Mouse (Mus musculus) forebrain, embryonic 14.5 days (tissue): ENCODE measurements around the gene Mrpl11. TPM values are rescaled to one million over a fixed set of nuclear protein-coding genes. Genes with fewer than 3 reads are reported as not detected.

ENCODE experiments used
- ATAC-seq: fragments of 200-750 bp; cut with Nextera tagmentation; 2 replicates; pipeline ENCODE4 v1.8.0; 2017; ENCODE audit warnings: mild to moderate bottlenecking, moderate library complexity
- DNase-seq: peaks from one replicate; pipeline ENCODE4 v3.0.0-alpha.2; 2015; ENCODE audit warnings: low spot score
- H3K27ac ChIP-seq: fragments of 300-500 bp; sonication (generic); 2 replicates; pipeline ENCODE4 v1.5.1; 2014; ENCODE audit warnings: low read depth, mild to moderate bottlenecking, control low read depth, low read length, moderate library complexity
- H3K27me3 ChIP-seq: fragments of 300-500 bp; sonication (generic); replicated peaks from 2 replicates; pipeline ENCODE4 v1.6.1; 2014; ENCODE audit warnings: low read length, control low read depth, mixed read lengths; ENCODE audit not compliant: control insufficient read depth, insufficient read depth
- H3K36me3 ChIP-seq: fragments of 300-500 bp; sonication (generic); 2 replicates; pipeline ENCODE4 v1.6.1; 2014; ENCODE audit warnings: low read length, control low read depth; ENCODE audit not compliant: control insufficient read depth, insufficient read depth
- H3K4me1 ChIP-seq: fragments of 300-500 bp; sonication (generic); 2 replicates; pipeline ENCODE4 v1.6.1; 2014; ENCODE audit warnings: antibody characterized with exemption, low read length, control low read depth; ENCODE audit not compliant: control insufficient read depth, insufficient read depth
- H3K4me2 ChIP-seq: fragments of 300-500 bp; sonication (generic); 2 replicates; pipeline ENCODE4 v1.6.1; 2014; ENCODE audit warnings: mild to moderate bottlenecking, control low read depth, low read length
- H3K4me3 ChIP-seq: fragments of 300-500 bp; sonication (generic); 2 replicates; pipeline ENCODE4 v1.5.1; 2014; ENCODE audit warnings: low read depth, low read length, control low read depth
- H3K9ac ChIP-seq: fragments of 300-500 bp; sonication (generic); 2 replicates; pipeline ENCODE4 v1.6.1; 2014; ENCODE audit warnings: mild to moderate bottlenecking, low read length, control low read depth, moderate library complexity
- H3K9me3 ChIP-seq: fragments of 300-500 bp; sonication (generic); replicated peaks from 2 replicates; pipeline ENCODE4 v1.6.1; 2016; ENCODE audit warnings: low read length, control low read depth, mixed read lengths; ENCODE audit not compliant: control insufficient read depth
- WGBS: fragments of 180-500 bp; shearing (Covaris S2); extraction: QIAGEN DNeasy Blood & Tissue Kit; methylation state at CpG from one replicate; pipeline ENCODE4 v1.1.7; 2014; 5-methylcytosine and 5-hydroxymethylcytosine counted together
- polyA plus RNA-seq: library from polyadenylated mRNA; unstranded; fragments of >200 nt; fragmentation: Nextera tagmentation; extraction: Ambion mirVana; gene quantifications from 2 replicates; pipeline ENCODE4 v1.2.1, GENCODE M21; 2014

Gene Mrpl11
- polyA plus RNA-seq, 1 experiment from 2014 or later, result 148 TPM

GRCm38 (mm10) chr19:4989434-4990255, 27.7 kb downstream of the Mrpl11 start:
- peak overlapping the region; percentile 59 for H3K4me2 ChIP-seq
- no peak overlapping the region for H3K27ac ChIP-seq
- peak overlapping the region; percentile 54 for H3K9ac ChIP-seq
- H3K4me1 ChIP-seq, result peaks cover 4% of the 10 kb centered on the region
- H3K4me3 ChIP-seq, result peak overlapping the region; percentile 32
- H3K9me3 ChIP-seq, result no peaks in the 10 kb centered on the region
- H3K27me3 ChIP-seq, result peaks cover 21% of the 10 kb centered on the region
- H3K36me3 ChIP-seq, result no peaks in the 10 kb centered on the region
- ATAC-seq (peak; percentile 77), DNase-seq (peak; percentile 85)
- 14% methylated on average over 42 of the region's 47 CpGs for WGBS

DNA sequence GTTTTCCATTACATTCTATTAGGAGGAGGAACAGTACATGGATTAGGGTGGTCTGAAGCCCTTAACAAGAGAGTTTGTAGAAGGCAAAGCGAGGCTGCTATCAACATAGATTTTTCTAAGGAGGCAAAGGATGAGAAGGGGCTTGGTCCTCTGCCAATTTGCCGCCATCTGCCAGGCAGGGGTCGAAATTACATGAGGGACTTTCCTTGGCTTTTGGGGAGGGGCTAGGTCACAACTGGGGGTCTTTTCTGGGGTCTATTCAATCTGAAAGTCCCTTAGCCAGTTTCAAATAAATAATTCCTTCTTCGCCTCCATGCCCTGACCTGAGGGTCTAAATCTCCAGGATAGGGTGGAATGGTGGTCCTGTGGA, 28.3 kb downstream of the Mrpl11 start, which contains the start of gene Npas4:
Npas4 (minus strand) TSS at position 61 of the 370 bp plus-strand sequence.
- H3K27ac ChIP-seq, result no peak within 1 kb of the TSS
- peak within 1 kb of the TSS; percentile 59 for H3K4me2 ChIP-seq
- peak within 1 kb of the TSS; percentile 32 for H3K4me3 ChIP-seq
- WGBS, result 16% methylated on average over 4 of the region's 4 CpGs
- H3K27me3 ChIP-seq, result peaks cover 20% of the 10 kb centered on the region
- no peaks in the 10 kb centered on the region for H3K36me3 ChIP-seq
- peaks cover 4% of the 10 kb centered on the region for H3K4me1 ChIP-seq
- H3K9me3 ChIP-seq, result no peaks in the 10 kb centered on the region
- DNase-seq, result no peak
- ATAC-seq, result 0 out of 2 replicates have a peak, but pooled peaks have one; percentile 4
- peak within 1 kb of the TSS; percentile 54 for H3K9ac ChIP-seq

- peak; percentile 55 for ATAC-seq
- peaks cover 16% of the 10 kb centered on the region for H3K27me3 ChIP-seq
Observed at GRCm38 (mm10) chr19:4990716-4991115, 28.8 kb downstream of the Mrpl11 start.

GRCm38 (mm10) chr19:4992371-4992770, 30.4 kb downstream of the Mrpl11 start:
- Histone ChIP-seq H3K4me1 (peaks cover 4% of the 10 kb centered on the region), H3K9ac (no peak overlapping the region), H3K27me3 (peaks cover 14% of the 10 kb centered on the region), H3K4me3 (no peak overlapping the region), H3K9me3 (no peaks in the 10 kb centered on the region), H3K4me2 (no peak overlapping the region), H3K36me3 (no peaks in the 10 kb centered on the region), H3K27ac (no peak overlapping the region)
- ATAC-seq (no peak), DNase-seq (no peak)
- WGBS, result 22% methylated on average over 8 of the region's 8 CpGs

More at GRCm38 (mm10) chr19:4990716-4991115, 28.8 kb downstream of the Mrpl11 start:
- no peaks in the 10 kb centered on the region for H3K9me3 ChIP-seq
- H3K4me1 ChIP-seq, result peaks cover 4% of the 10 kb centered on the region
- H3K36me3 ChIP-seq, result no peaks in the 10 kb centered on the region
- peak overlapping the region; percentile 32 for H3K4me3 ChIP-seq
- DNase-seq, result peak; percentile 53
- peak overlapping the region; percentile 59 for H3K4me2 ChIP-seq
- peak overlapping the region; percentile 29 for H3K9ac ChIP-seq
- 1% methylated on average over 22 of the region's 22 CpGs for WGBS
- H3K27ac ChIP-seq, result no peak overlapping the region

- H3K27me3 ChIP-seq, result peaks cover 14% of the 10 kb centered on the region
- no peak overlapping the region for H3K9ac ChIP-seq
- peak; percentile 53 for DNase-seq
- no peak overlapping the region for H3K4me2 ChIP-seq
- no peaks in the 10 kb centered on the region for H3K9me3 ChIP-seq
- no peak overlapping the region for H3K4me3 ChIP-seq
- no peak for ATAC-seq
- peaks cover 4% of the 10 kb centered on the region for H3K4me1 ChIP-seq
- WGBS, result 6% methylated on average over 9 of the region's 9 CpGs
- H3K36me3 ChIP-seq, result no peaks in the 10 kb centered on the region
- H3K27ac ChIP-seq, result no peak overlapping the region
Observed at GRCm38 (mm10) chr19:4992904-4993303, 31.0 kb downstream of the Mrpl11 start.

- DNase-seq, result peak; percentile 67
- no peak overlapping the region for H3K27ac ChIP-seq
- no peak overlapping the region for H3K4me2 ChIP-seq
- H3K9ac ChIP-seq, result no peak overlapping the region
- no peak overlapping the region for H3K4me3 ChIP-seq
- no peaks in the 10 kb centered on the region for H3K9me3 ChIP-seq
- WGBS, result 59% methylated on average over 5 of the region's 5 CpGs
- H3K4me1 ChIP-seq, result peaks cover 1% of the 10 kb centered on the region
- no peaks in the 10 kb centered on the region for H3K36me3 ChIP-seq
- H3K27me3 ChIP-seq, result peaks cover 14% of the 10 kb centered on the region
- ATAC-seq, result no peak
Observed at GRCm38 (mm10) chr19:4994043-4994442, 32.1 kb downstream of the Mrpl11 start.

DNA sequence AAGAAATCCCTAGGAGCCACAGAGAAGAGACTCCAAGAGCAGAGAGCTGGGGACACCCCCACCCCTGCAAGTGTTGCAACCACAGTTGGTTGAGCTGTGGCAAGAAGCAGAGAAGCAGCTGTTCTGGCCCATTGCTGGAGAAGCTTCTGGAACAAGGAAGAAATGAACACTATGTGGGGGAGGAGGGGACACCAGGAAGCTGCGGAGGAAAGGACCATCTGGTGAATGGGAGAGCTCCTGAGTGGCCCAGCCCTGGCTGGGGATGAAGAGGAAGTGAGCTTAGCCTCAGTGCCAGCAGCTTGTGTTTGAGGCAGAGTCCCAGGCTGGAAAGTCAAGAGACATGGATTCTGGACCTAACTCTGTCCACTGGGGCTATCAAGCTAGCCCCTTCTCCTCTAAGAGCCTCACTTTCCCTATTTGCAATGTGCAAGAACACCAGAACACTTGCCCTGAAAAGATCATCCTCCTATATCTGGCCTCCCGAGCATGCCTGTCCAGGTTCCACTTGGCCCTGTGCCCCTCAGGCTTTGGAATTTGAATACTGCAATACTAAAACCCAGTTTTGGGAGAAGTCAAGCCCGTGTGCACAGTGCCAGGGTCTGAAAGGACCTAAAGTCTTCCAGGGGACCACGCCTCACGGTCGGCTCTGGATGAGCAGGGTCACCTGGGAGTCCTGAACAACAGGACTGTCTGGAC, 37.6 kb downstream of the Mrpl11 start:
- ATAC-seq (no peak), DNase-seq (no peak)
- Histone ChIP-seq H3K4me2 (no peak overlapping the region), H3K27ac (no peak overlapping the region), H3K9me3 (no peaks in the 10 kb centered on the region), H3K27me3 (peaks cover 2% of the 10 kb centered on the region; the same call in 1 of the 2 replicates), H3K4me1 (peaks cover 6% of the 10 kb centered on the region; the same call in 1 of the 2 replicates), H3K9ac (no peak overlapping the region), H3K4me3 (no peak overlapping the region), H3K36me3 (no peaks in the 10 kb centered on the region)
- WGBS, result 71% methylated on average over 6 of the region's 6 CpGs

GRCm38 (mm10) chr19:5001666-5002406, 39.9 kb downstream of the Mrpl11 start:
- under 1% methylated on average over 39 of the region's 39 CpGs for WGBS
- peak; percentile 99 for DNase-seq

More at GRCm38 (mm10) chr19:5001666-5002406, 39.9 kb downstream of the Mrpl11 start:
- H3K4me3 ChIP-seq, result peak overlapping the region; percentile 26
- peak overlapping the region; percentile 58 for H3K9ac ChIP-seq
- no peaks in the 10 kb centered on the region for H3K36me3 ChIP-seq
- peak overlapping the region; percentile 92 for H3K27ac ChIP-seq
- H3K4me1 ChIP-seq, result peaks cover 6% of the 10 kb centered on the region; the same call in 1 of the 2 replicates
- H3K27me3 ChIP-seq, result peaks cover 2% of the 10 kb centered on the region; the same call in 1 of the 2 replicates
- H3K9me3 ChIP-seq, result no peaks in the 10 kb centered on the region
- peak; percentile 99 for ATAC-seq
- peak overlapping the region; percentile 60 for H3K4me2 ChIP-seq
